Mouse (Mus musculus) MEL (cell line): ENCODE data around the gene Gm37240. TPM values are rescaled to one million over a fixed set of nuclear protein-coding genes. Genes with fewer than 3 reads are reported as not detected.

Experiments
- DNase-seq: peaks from one replicate; pipeline ENCODE4 v3.0.0; 2011; ENCODE audit warnings: low read depth, low spot score
- H3K27ac ChIP-seq: 2 replicates; pipeline ENCODE4 v1.5.1; 2012; ENCODE audit warnings: low read depth, mild to moderate bottlenecking, control low read depth, low read length, moderate library complexity; ENCODE audit not compliant: control insufficient read depth
- H3K27me3 ChIP-seq, 2 experiments: fragments of 150-350 bp in 1 of 2; sonication (generic) in 1 of 2; 2 replicates each; pipeline ENCODE4 v1.6.1; 2012; ENCODE audit warnings: low read length in 2 of 2, mild to moderate bottlenecking in 2 of 2, improper control_type of control experiment in 1 of 2, moderate library complexity in 1 of 2; ENCODE audit not compliant: insufficient read depth in 2 of 2, control insufficient read depth in 1 of 2
- H3K36me3 ChIP-seq, 2 experiments: 2 replicates each; pipeline ENCODE4 v1.6.1; 2012 to 2014; ENCODE audit warnings: low read length in 2 of 2, improper control_type of control experiment in 1 of 2, inconsistent platforms in 1 of 2, mild to moderate bottlenecking in 1 of 2; ENCODE audit not compliant: insufficient read depth in 2 of 2, control insufficient read depth in 1 of 2
- H3K4me1 ChIP-seq, 2 experiments: fragments of 150-350 bp in 1 of 2; sonication (generic) in 1 of 2; 2 replicates each; pipeline ENCODE4 v1.6.1; 2012; ENCODE audit warnings: low read length in 2 of 2, improper control_type of control experiment in 1 of 2, mild to moderate bottlenecking in 1 of 2; ENCODE audit not compliant: insufficient read depth in 2 of 2, control insufficient read depth in 1 of 2
- H3K4me3 ChIP-seq, 2 experiments: fragments of 150-350 bp in 1 of 2; sonication (generic) in 1 of 2; 2 replicates each; pipeline ENCODE4 v1.5.1; 2012; ENCODE audit warnings: low read depth in 2 of 2, low read length in 2 of 2, mild to moderate bottlenecking in 2 of 2, moderate library complexity in 2 of 2, control low read depth in 1 of 2, improper control_type of control experiment in 1 of 2; ENCODE audit not compliant: control insufficient read depth in 1 of 2, insufficient read depth in 1 of 2
- H3K79me2 ChIP-seq: 2 replicates; pipeline ENCODE4 v1.6.1; 2012; ENCODE audit warnings: mild to moderate bottlenecking, low read length, moderate library complexity; ENCODE audit not compliant: control insufficient read depth, poor library complexity, insufficient read depth
- H3K9ac ChIP-seq: 2 replicates; pipeline ENCODE4 v1.6.1; 2012; ENCODE audit warnings: low read depth, mild to moderate bottlenecking, control low read depth, low read length, moderate library complexity; ENCODE audit not compliant: control insufficient read depth, poor library complexity, severe bottlenecking
- H3K9me3 ChIP-seq: fragments of 150-350 bp; sonication (generic); replicated peaks from 2 replicates; pipeline ENCODE4 v1.6.1; 2012; ENCODE audit warnings: mild to moderate bottlenecking, low read length, improper control_type of control experiment, moderate library complexity; ENCODE audit not compliant: insufficient read depth
- CTCF ChIP-seq, 3 experiments: IDR thresholded peaks in 2 of 3; conservative IDR thresholded peaks in 1 of 3; 2 replicates each; pipeline ENCODE4 v1.5.1; 2011 to 2012; ENCODE audit warnings: low read length in 3 of 3, low read depth in 2 of 3, mild to moderate bottlenecking in 2 of 3, improper control_type of control experiment in 1 of 3, inconsistent platforms in 1 of 3, mixed read lengths in 1 of 3, moderate library complexity in 1 of 3; ENCODE audit not compliant: control insufficient read depth in 1 of 3, insufficient read depth in 1 of 3, poor library complexity in 1 of 3, severe bottlenecking in 1 of 3
- ELF1 ChIP-seq: IDR thresholded peaks from 2 replicates; pipeline ENCODE4 v1.6.1; 2014; ENCODE audit warnings: low read depth, mild to moderate bottlenecking, inconsistent platforms, low read length, improper control_type of control experiment, moderate library complexity
- EP300 ChIP-seq, 2 experiments: IDR thresholded peaks; 2 replicates each; pipeline ENCODE4 v1.6.1; 2011; ENCODE audit warnings: improper control_type of control experiment in 2 of 2, low read length in 2 of 2, low read depth in 1 of 2, mild to moderate bottlenecking in 1 of 2
- GABPA ChIP-seq: IDR thresholded peaks from 2 replicates; pipeline ENCODE4 v1.6.1; 2012; ENCODE audit warnings: low read depth, mild to moderate bottlenecking, inconsistent platforms, low read length, improper control_type of control experiment, moderate library complexity
- HCFC1 ChIP-seq: IDR thresholded peaks from 2 replicates; pipeline ENCODE4 v1.6.1; 2012; ENCODE audit warnings: low read depth, mild to moderate bottlenecking, inconsistent platforms, low read length, improper control_type of control experiment, moderate library complexity
- JUND ChIP-seq: IDR thresholded peaks from 2 replicates; pipeline ENCODE4 v1.6.1; 2011; ENCODE audit warnings: low read depth, mild to moderate bottlenecking, improper control_type of control experiment, low read length
- KAT2A ChIP-seq: conservative IDR thresholded peaks from 2 replicates; pipeline ENCODE4 v1.6.1; 2012; ENCODE audit warnings: low read depth, low read length, improper control_type of control experiment, inconsistent platforms
- MAFK ChIP-seq: IDR thresholded peaks from 2 replicates; pipeline ENCODE4 v1.6.1; 2011; ENCODE audit warnings: low read depth, mild to moderate bottlenecking, low read length, improper control_type of control experiment, borderline replicate concordance
- MEF2A ChIP-seq: IDR thresholded peaks from 2 replicates; pipeline ENCODE4 v1.6.1; 2014; ENCODE audit warnings: low read depth, mild to moderate bottlenecking, inconsistent platforms, low read length, improper control_type of control experiment; ENCODE audit not compliant: poor library complexity, insufficient replicate concordance, severe bottlenecking; ENCODE audit errors: extremely low read depth
- MXI1 ChIP-seq: IDR thresholded peaks from 2 replicates; pipeline ENCODE4 v1.6.1; 2011; ENCODE audit warnings: mild to moderate bottlenecking, low read depth, low read length, improper control_type of control experiment
- MYB ChIP-seq: IDR thresholded peaks from 2 replicates; pipeline ENCODE4 v1.6.1; 2011; ENCODE audit warnings: mild to moderate bottlenecking, low read depth, low read length, improper control_type of control experiment
- NRF1 ChIP-seq: IDR thresholded peaks from 2 replicates; pipeline ENCODE4 v1.6.1; 2014; ENCODE audit warnings: low read depth, mild to moderate bottlenecking, inconsistent platforms, low read length, improper control_type of control experiment, moderate library complexity; ENCODE audit not compliant: poor library complexity, insufficient read depth, severe bottlenecking
- POLR2A ChIP-seq, 2 experiments: IDR thresholded peaks; 2 replicates each; pipeline ENCODE4 v1.6.1; 2011 to 2012; ENCODE audit warnings: low read length in 2 of 2, mild to moderate bottlenecking in 2 of 2, control low read depth in 1 of 2, improper control_type of control experiment in 1 of 2, low read depth in 1 of 2, moderate library complexity in 1 of 2; ENCODE audit not compliant: control insufficient read depth in 1 of 2, insufficient read depth in 1 of 2, poor library complexity in 1 of 2
- POLR2AphosphoS2 ChIP-seq: IDR thresholded peaks from 2 replicates; pipeline ENCODE4 v1.6.1; 2011; ENCODE audit warnings: low read length, improper control_type of control experiment
- RAD21 ChIP-seq: IDR thresholded peaks from 2 replicates; pipeline ENCODE4 v1.6.1; 2011; ENCODE audit warnings: mild to moderate bottlenecking, low read depth, low read length, improper control_type of control experiment
- RCOR1 ChIP-seq: IDR thresholded peaks from 2 replicates; pipeline ENCODE4 v1.6.1; 2012; ENCODE audit warnings: low read depth, mild to moderate bottlenecking, inconsistent platforms, low read length, improper control_type of control experiment
- SIN3A ChIP-seq: IDR thresholded peaks from 2 replicates; pipeline ENCODE4 v1.6.1; 2012; ENCODE audit warnings: low read length, improper control_type of control experiment, inconsistent platforms
- SMC3 ChIP-seq: IDR thresholded peaks from 2 replicates; pipeline ENCODE4 v1.6.1; 2011; ENCODE audit warnings: low read depth, low read length, improper control_type of control experiment
- TAL1 ChIP-seq: IDR thresholded peaks from 2 replicates; pipeline ENCODE4 v1.6.1; 2012; ENCODE audit warnings: mild to moderate bottlenecking, inconsistent platforms, low read length, moderate library complexity, mixed read lengths
- TCF12 ChIP-seq: IDR thresholded peaks from 2 replicates; pipeline ENCODE4 v1.6.1; 2014; ENCODE audit warnings: low read depth, mild to moderate bottlenecking, inconsistent platforms, low read length, improper control_type of control experiment, moderate library complexity
- USF2 ChIP-seq, 2 experiments: IDR thresholded peaks; 2 replicates each; pipeline ENCODE4 v1.6.1; 2011 to 2012; ENCODE audit warnings: improper control_type of control experiment in 2 of 2, low read length in 2 of 2, borderline replicate concordance in 1 of 2, inconsistent platforms in 1 of 2, low read depth in 1 of 2, mild to moderate bottlenecking in 1 of 2; ENCODE audit not compliant: insufficient read depth in 1 of 2
- ZKSCAN1 ChIP-seq: IDR thresholded peaks from 2 replicates; pipeline ENCODE4 v1.6.1; 2012; ENCODE audit warnings: low read depth, mild to moderate bottlenecking, inconsistent platforms, low read length, improper control_type of control experiment, moderate library complexity
- ZMIZ1 ChIP-seq: IDR thresholded peaks from 2 replicates; pipeline ENCODE4 v1.6.1; 2012; ENCODE audit warnings: low read depth, mild to moderate bottlenecking, inconsistent platforms, low read length, improper control_type of control experiment, moderate library complexity
- polyA plus RNA-seq, 2 experiments: library from polyadenylated mRNA; stranded (reverse) in 1 of 2; unstranded in 1 of 2; fragments of >175 nt in 1 of 2; fragments of >200 nt in 1 of 2; gene quantifications; 2 replicates each; pipeline versions ENCODE4 v1.2.1 to v1.2.4; 2012; ENCODE audit warnings: low replicate concordance in 2 of 2, low read depth in 1 of 2; ENCODE audit not compliant: insufficient read length in 2 of 2, insufficient read depth in 1 of 2, missing spikeins in 1 of 2
- total RNA-seq: library from RNA; depleted of rRNA; stranded (reverse); fragments of 300-350 nt; gene quantifications from 2 replicates; pipeline ENCODE4 v1.2.3, GENCODE M21; 2012

Gene Gm37240
- total and polyA plus RNA-seq, 3 experiments = 0.04 TPM; not detected in 2

GRCm38 (mm10) chr3:84927901-84928300 lies 959.4 kb downstream of the Gm37240 start:
- Histone ChIP-seq H3K27me3 (no peaks in the 10 kb centered on the region), H3K4me1 (no peaks in the 10 kb centered on the region), H3K9me3 (no peaks in the 10 kb centered on the region)
- peak; percentile 32 for DNase-seq
- TF ChIP-seq SMC3 (peak; percentile 32), RAD21 (peak; percentile 37), HCFC1 (no peak), CTCF (IDR thresholded peaks at IDR 0.05 in 2 of 3, conservative IDR thresholded peaks at IDR 0.05 in 1 of 3; ENCODE audit: control insufficient read depth in 1 of 3, insufficient read depth in 1 of 3, low read depth in 2 of 3, low read length in 3 of 3, poor library complexity in 1 of 3, severe bottlenecking in 1 of 3) (peak in 2 of 3 experiments; percentile 31 to 37; a peak in 4 of 6 replicates)
- TF ChIP-seq, all 39 proteins: peak for 3
- Histone ChIP-seq H3K36me3 (peaks cover 0 to 2% of the 10 kb centered on the region in 2 experiments; a peak in 2 of 4 replicates), H3K4me3 (no peak overlapping the region), H3K27ac (no peak overlapping the region), H3K79me2 (peaks cover 1% of the 10 kb centered on the region; the same call in 1 of the 2 replicates), H3K9ac (no peak overlapping the region)

DNA sequence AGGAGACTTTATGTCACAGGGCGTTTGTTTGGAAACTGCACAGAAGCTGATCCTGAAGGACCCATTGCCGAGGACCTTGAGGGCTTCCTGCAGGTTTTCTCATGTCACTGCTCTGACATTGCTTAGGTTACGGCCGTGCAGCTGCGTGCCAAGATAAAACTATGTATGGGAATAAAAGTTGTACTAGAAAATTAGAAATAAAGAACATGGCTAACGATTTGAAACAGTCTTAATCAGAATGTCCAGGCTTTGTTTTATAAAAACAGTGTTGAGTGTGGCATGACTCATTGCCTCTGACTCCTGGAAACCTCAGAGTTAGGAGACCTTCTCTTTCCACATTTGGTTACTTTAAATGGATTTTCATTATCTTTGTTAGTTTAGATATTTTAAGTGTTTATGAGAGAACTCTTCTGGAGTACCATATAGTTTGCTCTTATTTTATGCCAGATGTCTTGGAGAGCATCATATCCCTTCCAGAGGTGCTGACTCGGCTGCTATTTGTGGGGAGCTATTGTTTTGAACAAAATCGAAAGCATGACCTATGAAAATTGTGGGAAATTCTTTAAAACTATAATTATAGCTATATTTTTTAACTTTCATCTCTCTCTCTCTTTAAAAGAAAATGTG lies 960.0 kb downstream of the Gm37240 start:
- TF ChIP-seq POLR2A (IDR thresholded peaks at IDR 0.05; ENCODE audit: control insufficient read depth in 1 of 2, insufficient read depth in 1 of 2, low read depth in 1 of 2, low read length in 2 of 2, poor library complexity in 1 of 2) (no peak), NRF1 (no peak), TAL1 (peak; percentile 43)
- Histone ChIP-seq H3K27me3 (no peaks in the 10 kb centered on the region), H3K27ac (no peak overlapping the region), H3K36me3 (peaks cover 0 to 2% of the 10 kb centered on the region in 2 experiments; a peak in 3 of 4 replicates), H3K9ac (no peak overlapping the region), H3K9me3 (no peaks in the 10 kb centered on the region), H3K4me1 (no peaks in the 10 kb centered on the region), H3K4me3 (no peak overlapping the region), H3K79me2 (peaks cover 1% of the 10 kb centered on the region; the same call in 1 of the 2 replicates)
- no peak for DNase-seq

DNA sequence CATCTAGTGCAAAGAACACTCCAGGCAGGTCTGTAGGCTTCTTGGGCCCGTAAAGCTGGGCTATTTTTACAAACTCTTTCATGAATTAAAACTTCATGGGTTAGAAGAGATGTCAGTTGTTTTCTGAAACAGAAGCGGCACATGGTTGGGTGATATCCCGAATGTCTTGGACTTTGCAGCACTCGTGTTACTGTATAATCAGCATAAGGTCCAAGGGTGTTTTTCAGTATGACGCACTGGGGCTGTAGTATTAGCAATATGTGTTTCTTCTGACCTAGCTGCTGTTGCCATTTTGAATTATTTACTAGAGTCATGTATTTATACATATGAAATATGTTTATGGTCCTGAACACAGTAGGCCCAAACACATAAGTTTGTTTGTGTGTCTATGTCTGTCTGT lies 961.2 kb downstream of the Gm37240 start:
- H3K9ac ChIP-seq = no peak overlapping the region
- no peaks in the 10 kb centered on the region for H3K9me3 ChIP-seq
- no peaks in the 10 kb centered on the region for H3K4me1 ChIP-seq
- no peak overlapping the region for H3K4me3 ChIP-seq
- peaks cover 0 to 2% of the 10 kb centered on the region in 2 experiments; a peak in 3 of 4 replicates for H3K36me3 ChIP-seq
- TF ChIP-seq NRF1 (no peak), KAT2A (no peak), ZMIZ1 (no peak), EP300 (IDR thresholded peaks at IDR 0.05; ENCODE audit: low read depth in 1 of 2, low read length in 2 of 2) (no peak), MEF2A (no peak), ELF1 (no peak), POLR2AphosphoS2 (no peak), TCF12 (no peak), MAFK (no peak), USF2 (IDR thresholded peaks at IDR 0.05; ENCODE audit: borderline replicate concordance in 1 of 2, insufficient read depth in 1 of 2, low read depth in 1 of 2, low read length in 2 of 2) (no peak), MXI1 (no peak), RAD21 (no peak), GABPA (no peak), ZKSCAN1 (no peak), MYB (no peak), SIN3A (no peak), JUND (no peak), RCOR1 (no peak)
- peaks cover 1% of the 10 kb centered on the region; the same call in 1 of the 2 replicates for H3K79me2 ChIP-seq
- no peak for DNase-seq
- no peak overlapping the region for H3K27ac ChIP-seq
- no peaks in the 10 kb centered on the region for H3K27me3 ChIP-seq
